Mouse (Mus musculus) hindbrain, embryonic 11.5 days (tissue): ENCODE measurements around the gene Ptprg. TPM values are rescaled to one million over a fixed set of nuclear protein-coding genes. Genes with fewer than 3 reads are reported as not detected.

Experiments used
- ATAC-seq: fragments of 200-750 bp; cut with Nextera tagmentation; 2 replicates; pipeline ENCODE4 v1.8.0; 2017; ENCODE audit warnings: mild to moderate bottlenecking, moderate TSS enrichment, moderate library complexity; ENCODE audit not compliant: low FRiP score
- DNase-seq: peaks from one replicate; pipeline ENCODE4 v3.0.0-alpha.2; 2015; ENCODE audit warnings: low spot score
- H3K27ac ChIP-seq: fragments of 300-500 bp; sonication (generic); 2 replicates; pipeline ENCODE4 v1.5.1; 2014; ENCODE audit warnings: mild to moderate bottlenecking, low read depth, low read length
- H3K27me3 ChIP-seq: fragments of 300-500 bp; sonication (generic); 2 replicates; pipeline ENCODE4 v1.6.1; 2014; ENCODE audit warnings: mild to moderate bottlenecking, low read length, moderate library complexity, mixed read lengths; ENCODE audit not compliant: control insufficient read depth, insufficient read depth
- H3K36me3 ChIP-seq: fragments of 300-500 bp; sonication (generic); 2 replicates; pipeline ENCODE4 v1.6.1; 2014; ENCODE audit warnings: mild to moderate bottlenecking, low read length, moderate library complexity, mixed read lengths; ENCODE audit not compliant: control insufficient read depth, insufficient read depth
- H3K4me1 ChIP-seq: fragments of 300-500 bp; sonication (generic); replicated peaks from 2 replicates; pipeline ENCODE4 v1.6.1; 2014; ENCODE audit warnings: low read length, mixed read lengths; ENCODE audit not compliant: control insufficient read depth, insufficient read depth
- H3K4me2 ChIP-seq: fragments of 300-500 bp; sonication (generic); replicated peaks from 2 replicates; pipeline ENCODE4 v1.6.1; 2014; ENCODE audit warnings: mild to moderate bottlenecking, low read depth, low read length
- H3K4me3 ChIP-seq: fragments of 300-500 bp; sonication (generic); 2 replicates; pipeline ENCODE4 v1.5.1; 2014; ENCODE audit warnings: low read depth, low read length
- H3K9ac ChIP-seq: fragments of 300-500 bp; sonication (generic); 2 replicates; pipeline ENCODE4 v1.6.1; 2014; ENCODE audit warnings: low read depth, low read length
- H3K9me3 ChIP-seq: fragments of 300-500 bp; sonication (generic); 2 replicates; pipeline ENCODE4 v1.6.1; 2016; ENCODE audit warnings: low read length; ENCODE audit not compliant: control insufficient read depth
- WGBS: fragments of 180-500 bp; shearing (Covaris S2); extraction: QIAGEN DNeasy Blood & Tissue Kit; methylation state at CpG from one replicate; pipeline ENCODE4 v1.1.7; 2014; 5-methylcytosine and 5-hydroxymethylcytosine counted together
- polyA plus RNA-seq: library from polyadenylated mRNA; unstranded; fragments of >200 nt; fragmentation: Nextera tagmentation; extraction: Ambion mirVana; gene quantifications from 2 replicates; pipeline ENCODE4 v1.2.1, GENCODE M21; 2014

The Ptprg gene
- polyA plus RNA-seq, 1 experiment from 2014 or later, result 45.0 TPM

DNA sequence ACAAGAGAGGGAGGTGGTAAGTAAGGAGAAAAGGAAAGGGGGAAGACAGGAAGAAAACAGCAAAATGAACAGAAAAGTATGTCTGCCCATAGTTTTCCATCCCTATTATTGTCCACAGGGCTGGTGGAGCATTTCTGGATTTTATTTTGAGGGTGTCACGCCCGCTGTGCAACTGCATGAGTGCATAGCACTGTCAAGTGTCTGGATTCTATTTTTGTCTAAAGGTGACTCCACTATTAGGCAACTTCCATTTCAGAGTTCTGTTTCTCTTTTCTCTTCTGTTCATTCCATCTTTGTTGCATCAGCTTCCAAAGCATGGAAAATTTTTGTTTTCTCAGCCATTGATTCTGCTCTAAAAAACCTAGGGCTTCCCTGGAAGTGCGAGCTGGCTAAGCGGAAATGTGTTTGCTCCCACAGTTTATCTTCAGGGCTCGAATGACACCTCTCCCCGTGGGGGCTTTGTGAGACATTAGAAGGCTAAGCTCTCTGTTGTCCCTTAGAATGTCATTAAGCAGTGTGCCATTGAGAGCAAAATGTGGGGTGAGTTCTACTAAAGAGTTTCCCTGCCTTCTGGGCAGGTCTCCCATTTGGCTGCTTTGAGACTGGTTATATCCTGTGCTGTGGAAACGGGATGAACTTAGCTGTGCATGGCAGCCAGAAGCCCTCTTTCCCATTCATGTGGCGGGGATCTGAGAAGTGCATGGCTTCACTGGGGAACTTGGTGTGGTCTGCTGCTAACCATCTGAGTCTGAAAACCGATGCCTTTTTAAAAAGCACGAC lies 330.0 kb downstream of the Ptprg start:
- H3K27ac ChIP-seq, result 0 out of 2 replicates have a peak overlapping the region, but pooled peaks have one; percentile 3

DNA sequence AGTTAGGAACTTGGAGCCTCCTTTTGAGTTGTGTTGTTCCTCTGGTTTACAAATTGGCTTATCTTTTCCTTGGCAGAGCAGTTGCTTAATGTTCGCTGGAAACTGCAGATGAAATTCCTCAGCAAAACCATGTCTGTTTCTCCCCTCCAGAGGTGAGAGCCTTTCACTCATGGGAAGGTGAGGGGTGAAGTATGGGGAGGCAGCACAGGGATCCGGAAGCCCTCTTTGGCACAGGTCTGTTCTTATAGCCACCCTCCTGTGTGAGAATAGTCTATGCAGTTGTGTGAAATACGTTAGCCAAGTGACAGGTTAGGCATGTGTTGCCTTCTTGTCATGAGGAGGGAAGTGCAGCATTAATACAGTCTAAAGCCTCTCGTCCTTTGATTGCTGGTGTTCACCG lies 330.7 kb downstream of the Ptprg start:
- ATAC-seq (no peak), DNase-seq (no peak)
- WGBS, result 65% methylated on average over 5 of the region's 5 CpGs
- Histone ChIP-seq H3K4me3 (no peak overlapping the region), H3K27me3 (no peaks in the 10 kb centered on the region), H3K4me1 (no peaks in the 10 kb centered on the region; the same call in 1 of the 2 replicates), H3K9me3 (no peaks in the 10 kb centered on the region), H3K27ac (no peak overlapping the region), H3K9ac (no peak overlapping the region), H3K36me3 (no peaks in the 10 kb centered on the region), H3K4me2 (no peak overlapping the region)

More for the DNA sequence above, 330.0 kb downstream of the Ptprg start:
- no peaks in the 10 kb centered on the region; the same call in 1 of the 2 replicates for H3K4me1 ChIP-seq
- H3K27me3 ChIP-seq, result no peaks in the 10 kb centered on the region
- H3K9me3 ChIP-seq, result no peaks in the 10 kb centered on the region
- no peak overlapping the region for H3K4me3 ChIP-seq
- ATAC-seq, result peak; percentile 27; the same call in 1 of the 2 replicates
- 24% methylated on average over 10 of the region's 10 CpGs for WGBS
- no peak overlapping the region for H3K4me2 ChIP-seq
- H3K9ac ChIP-seq, result no peak overlapping the region
- DNase-seq, result no peak
- H3K36me3 ChIP-seq, result no peaks in the 10 kb centered on the region

DNA sequence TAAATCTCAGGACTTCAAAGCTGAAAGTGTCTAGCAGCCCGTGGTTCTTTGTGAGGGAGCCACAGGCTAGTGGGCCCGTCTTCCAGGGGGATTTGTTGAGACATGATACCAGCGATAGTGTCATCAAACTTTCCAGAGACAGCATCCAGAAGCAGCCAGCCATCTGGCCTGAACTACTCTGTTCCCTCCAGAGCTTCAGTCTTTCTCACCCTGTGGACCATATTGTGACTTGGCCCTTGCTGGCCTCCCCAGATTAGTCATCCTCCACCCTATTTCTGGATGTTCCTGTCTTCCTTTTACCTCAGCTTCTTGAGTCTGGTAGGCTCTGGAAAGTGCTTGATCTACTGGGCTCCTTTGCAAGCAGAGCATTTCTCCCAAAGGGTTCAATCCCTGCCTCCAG lies 333.1 kb downstream of the Ptprg start:
- DNase-seq (no peak), ATAC-seq (no peak)
- no peaks in the 10 kb centered on the region for H3K4me1 ChIP-seq
- no peak overlapping the region for H3K4me2 ChIP-seq
- H3K36me3 ChIP-seq, result no peaks in the 10 kb centered on the region
- H3K9me3 ChIP-seq, result no peaks in the 10 kb centered on the region
- WGBS, result 75% methylated on average over 3 of the region's 3 CpGs
- H3K27ac ChIP-seq, result no peak overlapping the region
- H3K9ac ChIP-seq, result no peak overlapping the region
- H3K4me3 ChIP-seq, result no peak overlapping the region
- no peaks in the 10 kb centered on the region for H3K27me3 ChIP-seq

DNA sequence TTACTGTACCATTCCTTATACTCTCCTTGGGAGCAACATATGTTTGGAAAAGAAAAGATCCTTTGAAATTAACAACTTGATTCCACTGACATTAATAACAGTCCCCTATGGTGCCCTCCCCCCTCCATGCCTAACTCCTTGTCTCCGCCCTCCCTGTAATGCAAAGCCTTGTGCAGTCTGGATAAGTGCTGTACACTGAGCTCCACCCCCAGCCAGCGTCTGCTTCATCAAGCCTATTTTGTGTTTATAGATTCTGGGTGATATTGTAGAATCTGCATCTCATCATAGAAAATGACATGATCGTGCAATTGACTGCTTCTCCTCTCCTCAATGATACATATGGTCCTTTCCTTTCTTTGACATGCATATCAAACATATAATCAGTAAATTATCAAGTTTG lies 337.6 kb downstream of the Ptprg start:
- ATAC-seq, result no peak
- Histone ChIP-seq H3K27me3 (no peaks in the 10 kb centered on the region), H3K4me1 (no peaks in the 10 kb centered on the region), H3K4me2 (no peak overlapping the region), H3K27ac (no peak overlapping the region), H3K4me3 (no peak overlapping the region), H3K9ac (no peak overlapping the region), H3K36me3 (no peaks in the 10 kb centered on the region), H3K9me3 (no peaks in the 10 kb centered on the region)
- DNase-seq, result no peak
- 87% methylated on average over 3 of the region's 3 CpGs for WGBS

DNA sequence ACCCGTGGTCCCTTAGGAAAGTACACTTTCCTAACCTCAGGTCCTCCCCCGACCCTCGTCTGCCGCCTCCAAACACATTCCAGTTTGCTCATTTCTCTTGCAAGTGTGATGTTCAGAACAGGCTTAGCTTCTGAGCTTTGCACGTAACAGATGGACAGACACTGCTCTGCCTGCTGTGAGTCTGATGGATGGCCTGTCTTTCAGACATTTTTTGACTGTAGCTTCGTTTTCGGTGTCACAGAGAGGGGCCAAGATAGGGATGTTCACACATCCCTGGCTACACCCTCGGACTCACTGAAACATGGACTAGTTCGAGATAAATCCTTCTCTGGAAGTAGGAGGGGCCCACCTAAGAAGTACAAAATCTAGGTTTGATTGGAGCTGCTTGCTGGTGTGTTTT lies 339.3 kb downstream of the Ptprg start:
- WGBS, result 33% methylated on average over 9 of the region's 9 CpGs
- Histone ChIP-seq H3K27me3 (no peaks in the 10 kb centered on the region), H3K9me3 (no peaks in the 10 kb centered on the region), H3K4me1 (no peaks in the 10 kb centered on the region), H3K9ac (no peak overlapping the region), H3K36me3 (no peaks in the 10 kb centered on the region), H3K4me3 (no peak overlapping the region), H3K4me2 (no peak overlapping the region), H3K27ac (no peak overlapping the region)
- ATAC-seq (no peak), DNase-seq (no peak)

DNA sequence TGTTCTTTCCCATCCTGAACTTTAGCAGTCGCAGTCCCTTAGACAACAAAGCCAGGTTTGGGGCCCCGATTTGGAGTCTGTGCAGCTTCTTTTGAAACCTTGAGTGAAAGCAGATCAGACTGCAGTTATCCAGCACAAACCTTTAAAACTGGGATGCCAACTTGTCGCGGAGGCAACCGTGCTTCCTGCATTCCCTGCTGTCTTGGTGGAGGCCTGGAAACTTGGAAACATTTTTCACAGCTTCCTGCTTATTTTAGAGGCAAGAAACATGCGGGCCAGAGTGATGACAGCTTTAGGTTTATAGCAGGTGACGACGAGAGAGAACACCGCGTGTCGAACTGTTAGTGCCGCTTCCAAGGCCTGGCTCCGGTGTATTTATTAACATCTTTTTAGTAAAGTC lies 342.2 kb downstream of the Ptprg start:
- no peak overlapping the region for H3K9ac ChIP-seq
- H3K36me3 ChIP-seq, result no peaks in the 10 kb centered on the region
- no peak overlapping the region for H3K4me3 ChIP-seq
- no peaks in the 10 kb centered on the region for H3K4me1 ChIP-seq
- no peak for ATAC-seq
- H3K4me2 ChIP-seq, result no peak overlapping the region
- H3K9me3 ChIP-seq, result no peaks in the 10 kb centered on the region
- 70% methylated on average over 13 of the region's 13 CpGs for WGBS
- H3K27me3 ChIP-seq, result no peaks in the 10 kb centered on the region
- no peak for DNase-seq
- no peak overlapping the region for H3K27ac ChIP-seq

DNA sequence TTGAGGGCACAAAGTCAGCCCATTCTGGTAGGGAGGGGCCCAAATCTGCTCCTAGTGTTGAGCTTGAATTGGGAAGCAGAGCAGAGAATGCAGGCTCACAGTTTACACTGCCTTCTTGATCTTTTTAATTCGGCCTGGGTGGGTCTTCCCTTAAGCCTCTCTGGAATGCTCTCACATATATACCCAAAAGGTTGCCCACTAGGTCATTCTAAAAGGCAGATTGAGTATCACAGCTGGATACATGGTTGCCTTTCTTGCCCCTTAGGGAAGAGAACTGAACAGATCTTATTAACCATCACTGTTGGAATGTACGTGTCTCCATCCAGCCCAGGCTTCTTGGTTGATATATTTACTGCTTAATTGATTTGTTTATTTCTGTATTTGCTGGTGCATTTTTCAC lies 349.5 kb downstream of the Ptprg start:
- Histone ChIP-seq H3K27ac (no peak overlapping the region), H3K9me3 (no peaks in the 10 kb centered on the region), H3K9ac (no peak overlapping the region), H3K27me3 (no peaks in the 10 kb centered on the region), H3K4me3 (no peak overlapping the region), H3K36me3 (no peaks in the 10 kb centered on the region), H3K4me1 (no peaks in the 10 kb centered on the region), H3K4me2 (no peak overlapping the region)
- no peak for DNase-seq
- no peak for ATAC-seq
- WGBS, result 45% methylated on average over 2 of the region's 2 CpGs

DNA sequence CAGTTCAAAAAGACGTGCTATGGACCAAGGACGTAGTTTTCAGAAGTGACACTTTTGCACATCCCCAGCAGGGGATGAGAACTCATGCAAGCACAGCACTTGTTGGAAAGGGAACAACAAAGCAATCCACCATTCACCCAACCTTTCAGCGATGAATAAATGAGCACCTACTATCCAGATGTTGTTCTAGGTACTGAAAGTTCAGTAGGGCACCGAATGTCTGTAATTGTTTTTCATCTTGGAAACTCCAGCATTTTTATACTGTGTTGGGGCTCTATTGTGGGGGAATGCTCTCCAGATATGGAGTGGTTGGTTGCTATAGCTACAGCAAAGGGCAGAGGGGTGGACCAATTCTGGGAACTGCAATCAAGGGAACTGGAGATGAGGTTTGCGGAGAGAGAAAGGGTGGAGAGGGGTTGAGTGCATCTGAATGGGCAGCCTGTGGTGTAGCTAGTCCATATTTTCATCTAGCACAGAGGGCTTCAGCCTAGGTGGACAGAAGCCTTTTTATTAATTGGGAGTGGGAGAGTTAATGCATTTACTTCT lies 352.9 kb downstream of the Ptprg start:
- ATAC-seq, result no peak

DNA sequence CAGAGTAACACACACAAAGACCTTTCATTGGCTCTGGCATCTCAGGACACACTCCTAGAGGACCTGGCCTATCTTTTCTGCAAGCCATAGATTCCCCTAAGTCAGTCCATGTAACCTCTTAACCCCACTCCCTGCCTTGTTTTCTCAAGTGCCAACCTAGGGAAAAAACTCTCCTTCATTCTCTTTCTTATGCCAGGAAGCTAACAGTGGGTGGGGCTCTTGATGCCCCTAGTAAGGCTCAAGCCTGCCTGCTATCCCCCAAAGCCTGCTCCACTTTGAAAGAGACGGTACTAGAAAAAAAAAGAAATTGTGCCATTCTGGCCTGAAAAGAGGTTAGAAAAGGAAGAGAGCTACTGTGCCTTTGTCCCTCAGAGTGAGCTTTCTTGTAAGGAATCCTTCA lies 358.9 kb downstream of the Ptprg start:
- Histone ChIP-seq H3K9ac (no peak overlapping the region), H3K27me3 (no peaks in the 10 kb centered on the region), H3K4me2 (no peak overlapping the region), H3K4me1 (no peaks in the 10 kb centered on the region), H3K36me3 (no peaks in the 10 kb centered on the region), H3K4me3 (no peak overlapping the region), H3K27ac (no peak overlapping the region), H3K9me3 (no peaks in the 10 kb centered on the region)
- DNase-seq (no peak), ATAC-seq (no peak)
- WGBS, result 86% methylated on average over 1 of the region's 1 CpGs

More for the DNA sequence above, 352.9 kb downstream of the Ptprg start:
- 66% methylated on average over 5 of the region's 5 CpGs for WGBS
- Histone ChIP-seq H3K4me2 (no peak overlapping the region), H3K9ac (no peak overlapping the region), H3K9me3 (no peaks in the 10 kb centered on the region), H3K4me3 (no peak overlapping the region), H3K27me3 (no peaks in the 10 kb centered on the region), H3K36me3 (no peaks in the 10 kb centered on the region), H3K27ac (no peak overlapping the region), H3K4me1 (no peaks in the 10 kb centered on the region)
- no peak for DNase-seq
